In genomic region chr5:105731627-105732432, GRCm38 (mm10) we compare ENCODE assay signal across 8 mouse cellular contexts. TPM values are rescaled to one million over a fixed set of nuclear protein-coding genes. Genes with fewer than 3 reads are reported as not detected.
DNase-seq lines count a peak whose midpoint lies in the region; ATAC-seq and TF ChIP-seq lines count a peak whose summit lies in the region.

No protein-coding gene starts in this region.

- in situ Hi-C loops in ES-E14 (cut with MboI; ENCODE audit: low sequenced_read_pairs in 2 of 2, unreplicated experiment in 2 of 2), result no loop called here

- peak; percentile 81 for ATAC-seq in megakaryocyte, adult 5-6 weeks (ENCODE audit: poor library complexity, severe bottlenecking)

- no peaks in the 10 kb centered on the region; a peak in 1 of 4 replicates for H3K4me1 ChIP-seq in ES-E14 (ENCODE audit: control insufficient read depth in 2 of 2, insufficient read depth in 2 of 2, low read length in 2 of 2, poor library complexity in 1 of 2)

- peak overlapping the region; percentile 44 to 49; a peak in 3 of 4 replicates for H3K4me3 ChIP-seq in ES-E14 (ENCODE audit: insufficient read depth in 1 of 2, low read depth in 1 of 2, low read length in 2 of 2, poor library complexity in 1 of 2, severe bottlenecking in 1 of 2)

- H3K27ac ChIP-seq in ES-E14 (ENCODE audit: insufficient read depth, low read depth, low read length, poor library complexity, severe bottlenecking), result no peak overlapping the region

- no peak for DNase-seq in ES-E14 (ENCODE audit: low read depth, low spot score)
- peak; percentile 67 for DNase-seq in brain, adult 2 months (ENCODE audit: low read depth, low spot score)
- DNase-seq in fibroblast of lung, adult 2 months (ENCODE audit: low read depth), result peak; percentile 13
- peak; percentile 64 to 71 for DNase-seq in heart, postnatal 10 days
- peak; percentile 73 to 81 for DNase-seq in kidney, postnatal 36 days
- DNase-seq in right cerebral cortex, postnatal 10 days (ENCODE audit: low spot score in 2 of 2), result peak; percentile 65 to 70
- peak; percentile 52 to 61 for DNase-seq in urinary bladder, postnatal 4 days (ENCODE audit: low spot score in 2 of 2)

- peaks cover 16% of the 10 kb centered on the region for H3K9me3 ChIP-seq in ES-E14 (ENCODE audit: control insufficient read depth, insufficient read depth, low read depth, low read length)

- intact Hi-C loops in heart, postnatal 10 days (cut with DNase I), result no loop called here

- peaks cover 48% of the 10 kb centered on the region for H3K36me3 ChIP-seq in ES-E14 (ENCODE audit: control insufficient read depth, insufficient read depth, low read length, poor library complexity, severe bottlenecking)

- H3K9ac ChIP-seq in ES-E14 (ENCODE audit: insufficient read depth, low read depth, low read length, poor library complexity, severe bottlenecking), result peak overlapping the region; percentile 52

TF ChIP-seq in ES-E14, 5 proteins besides CTCF, POLR2A, EP300 and RAD21:
- TF ChIP-seq HCFC1 (IDR thresholded peaks at IDR 0.05; ENCODE audit: borderline replicate concordance, insufficient read depth, low read length) (peak; percentile 43; the same call in 1 of the 2 replicates), ZC3H11A (IDR thresholded peaks at IDR 0.05; ENCODE audit: borderline replicate concordance, low read depth, low read length) (no peak), MAFK (IDR thresholded peaks at IDR 0.05; ENCODE audit: insufficient read depth, low read depth, low read length) (no peak), ZNF384 (IDR thresholded peaks at IDR 0.05; ENCODE audit: low read depth, low read length) (no peak)
TF ChIP-seq in ES-E14: peak in this region for 1.

RNA-seq across cellular contexts. Expression of gene Lrrc8d, which starts 32.1 kb away (rescaled TPM):
- total RNA-seq in ES-E14 (2012; rRNA removed), result 23.2 and 40.5 TPM in 2 replicates
- total RNA-seq in heart, postnatal 10 days (2021), result 10 to 100 TPM; 18.7 to 19.5 TPM
- total RNA-seq in megakaryocyte, adult 5-6 weeks (2015), result 79.7 and 88.1 TPM in 2 replicates
- 38.6 and 50.0 TPM in 2 replicates for total RNA-seq in megakaryocyte, adult 5-6 weeks (2017)
